Mouse (Mus musculus) MEL (cell line): ENCODE results near the gene Brsk1. TPM values are rescaled to one million over a fixed set of nuclear protein-coding genes. Genes with fewer than 3 reads are reported as not detected.

Experiments used
- DNase-seq: peaks from one replicate; pipeline ENCODE4 v3.0.0; 2011; ENCODE audit warnings: low read depth, low spot score
- H3K27ac ChIP-seq: 2 replicates; pipeline ENCODE4 v1.5.1; 2012; ENCODE audit warnings: low read depth, mild to moderate bottlenecking, control low read depth, low read length, moderate library complexity; ENCODE audit not compliant: control insufficient read depth
- H3K27me3 ChIP-seq, 2 experiments: fragments of 150-350 bp in 1 of 2; sonication (generic) in 1 of 2; 2 replicates each; pipeline ENCODE4 v1.6.1; 2012; ENCODE audit warnings: low read length in 2 of 2, mild to moderate bottlenecking in 2 of 2, improper control_type of control experiment in 1 of 2, moderate library complexity in 1 of 2; ENCODE audit not compliant: insufficient read depth in 2 of 2, control insufficient read depth in 1 of 2
- H3K36me3 ChIP-seq, 2 experiments: 2 replicates each; pipeline ENCODE4 v1.6.1; 2012 to 2014; ENCODE audit warnings: low read length in 2 of 2, improper control_type of control experiment in 1 of 2, inconsistent platforms in 1 of 2, mild to moderate bottlenecking in 1 of 2; ENCODE audit not compliant: insufficient read depth in 2 of 2, control insufficient read depth in 1 of 2
- H3K4me1 ChIP-seq, 2 experiments: fragments of 150-350 bp in 1 of 2; sonication (generic) in 1 of 2; 2 replicates each; pipeline ENCODE4 v1.6.1; 2012; ENCODE audit warnings: low read length in 2 of 2, improper control_type of control experiment in 1 of 2, mild to moderate bottlenecking in 1 of 2; ENCODE audit not compliant: insufficient read depth in 2 of 2, control insufficient read depth in 1 of 2
- H3K4me3 ChIP-seq, 2 experiments: fragments of 150-350 bp in 1 of 2; sonication (generic) in 1 of 2; 2 replicates each; pipeline ENCODE4 v1.5.1; 2012; ENCODE audit warnings: low read depth in 2 of 2, low read length in 2 of 2, mild to moderate bottlenecking in 2 of 2, moderate library complexity in 2 of 2, control low read depth in 1 of 2, improper control_type of control experiment in 1 of 2; ENCODE audit not compliant: control insufficient read depth in 1 of 2, insufficient read depth in 1 of 2
- H3K79me2 ChIP-seq: 2 replicates; pipeline ENCODE4 v1.6.1; 2012; ENCODE audit warnings: mild to moderate bottlenecking, low read length, moderate library complexity; ENCODE audit not compliant: control insufficient read depth, poor library complexity, insufficient read depth
- H3K9ac ChIP-seq: 2 replicates; pipeline ENCODE4 v1.6.1; 2012; ENCODE audit warnings: low read depth, mild to moderate bottlenecking, control low read depth, low read length, moderate library complexity; ENCODE audit not compliant: control insufficient read depth, poor library complexity, severe bottlenecking
- H3K9me3 ChIP-seq: fragments of 150-350 bp; sonication (generic); replicated peaks from 2 replicates; pipeline ENCODE4 v1.6.1; 2012; ENCODE audit warnings: mild to moderate bottlenecking, low read length, improper control_type of control experiment, moderate library complexity; ENCODE audit not compliant: insufficient read depth
- CTCF ChIP-seq, 3 experiments: IDR thresholded peaks in 2 of 3; conservative IDR thresholded peaks in 1 of 3; 2 replicates each; pipeline ENCODE4 v1.5.1; 2011 to 2012; ENCODE audit warnings: low read length in 3 of 3, low read depth in 2 of 3, mild to moderate bottlenecking in 2 of 3, improper control_type of control experiment in 1 of 3, inconsistent platforms in 1 of 3, mixed read lengths in 1 of 3, moderate library complexity in 1 of 3; ENCODE audit not compliant: control insufficient read depth in 1 of 3, insufficient read depth in 1 of 3, poor library complexity in 1 of 3, severe bottlenecking in 1 of 3
- ELF1 ChIP-seq: IDR thresholded peaks from 2 replicates; pipeline ENCODE4 v1.6.1; 2014; ENCODE audit warnings: low read depth, mild to moderate bottlenecking, inconsistent platforms, low read length, improper control_type of control experiment, moderate library complexity
- ETS1 ChIP-seq: IDR thresholded peaks from 2 replicates; pipeline ENCODE4 v1.6.1; 2012; ENCODE audit warnings: low read depth, mild to moderate bottlenecking, inconsistent platforms, low read length, improper control_type of control experiment, moderate library complexity
- GABPA ChIP-seq: IDR thresholded peaks from 2 replicates; pipeline ENCODE4 v1.6.1; 2012; ENCODE audit warnings: low read depth, mild to moderate bottlenecking, inconsistent platforms, low read length, improper control_type of control experiment, moderate library complexity
- GATA1 ChIP-seq: IDR thresholded peaks from 2 replicates; pipeline ENCODE4 v1.6.1; 2011; ENCODE audit warnings: low read depth, low read length, improper control_type of control experiment
- JUND ChIP-seq: IDR thresholded peaks from 2 replicates; pipeline ENCODE4 v1.6.1; 2011; ENCODE audit warnings: low read depth, mild to moderate bottlenecking, improper control_type of control experiment, low read length
- MAZ ChIP-seq: IDR thresholded peaks from 2 replicates; pipeline ENCODE4 v1.6.1; 2012; ENCODE audit warnings: low read depth, mild to moderate bottlenecking, inconsistent platforms, low read length, improper control_type of control experiment
- MYC ChIP-seq: IDR thresholded peaks from 2 replicates; pipeline ENCODE4 v1.6.1; 2011; ENCODE audit warnings: low read depth, mild to moderate bottlenecking, low read length, improper control_type of control experiment, moderate library complexity
- POLR2A ChIP-seq, 2 experiments: IDR thresholded peaks; 2 replicates each; pipeline ENCODE4 v1.6.1; 2011 to 2012; ENCODE audit warnings: low read length in 2 of 2, mild to moderate bottlenecking in 2 of 2, control low read depth in 1 of 2, improper control_type of control experiment in 1 of 2, low read depth in 1 of 2, moderate library complexity in 1 of 2; ENCODE audit not compliant: control insufficient read depth in 1 of 2, insufficient read depth in 1 of 2, poor library complexity in 1 of 2
- POLR2AphosphoS2 ChIP-seq: IDR thresholded peaks from 2 replicates; pipeline ENCODE4 v1.6.1; 2011; ENCODE audit warnings: low read length, improper control_type of control experiment
- POLR2AphosphoS5 ChIP-seq: IDR thresholded peaks from 2 replicates; pipeline ENCODE4 v1.6.1; 2012; ENCODE audit warnings: low read depth, borderline replicate concordance, mild to moderate bottlenecking, inconsistent platforms, low read length, moderate library complexity, mixed read lengths
- SMC3 ChIP-seq: IDR thresholded peaks from 2 replicates; pipeline ENCODE4 v1.6.1; 2011; ENCODE audit warnings: low read depth, low read length, improper control_type of control experiment
- TAL1 ChIP-seq: IDR thresholded peaks from 2 replicates; pipeline ENCODE4 v1.6.1; 2012; ENCODE audit warnings: mild to moderate bottlenecking, inconsistent platforms, low read length, moderate library complexity, mixed read lengths
- USF1 ChIP-seq: IDR thresholded peaks from 2 replicates; pipeline ENCODE4 v1.6.1; 2014; ENCODE audit warnings: low read depth, mild to moderate bottlenecking, inconsistent platforms, low read length, improper control_type of control experiment, moderate library complexity
- USF2 ChIP-seq, 2 experiments: IDR thresholded peaks; 2 replicates each; pipeline ENCODE4 v1.6.1; 2011 to 2012; ENCODE audit warnings: improper control_type of control experiment in 2 of 2, low read length in 2 of 2, borderline replicate concordance in 1 of 2, inconsistent platforms in 1 of 2, low read depth in 1 of 2, mild to moderate bottlenecking in 1 of 2; ENCODE audit not compliant: insufficient read depth in 1 of 2
- ZC3H11A ChIP-seq: IDR thresholded peaks from 2 replicates; pipeline ENCODE4 v1.6.1; 2012; ENCODE audit warnings: low read depth, mild to moderate bottlenecking, inconsistent platforms, low read length, improper control_type of control experiment
- ZMIZ1 ChIP-seq: IDR thresholded peaks from 2 replicates; pipeline ENCODE4 v1.6.1; 2012; ENCODE audit warnings: low read depth, mild to moderate bottlenecking, inconsistent platforms, low read length, improper control_type of control experiment, moderate library complexity
- ZNF384 ChIP-seq: IDR thresholded peaks from 2 replicates; pipeline ENCODE4 v1.6.1; 2012; ENCODE audit warnings: low read depth, mild to moderate bottlenecking, inconsistent platforms, low read length, improper control_type of control experiment
- polyA plus RNA-seq, 2 experiments: library from polyadenylated mRNA; stranded (reverse) in 1 of 2; unstranded in 1 of 2; fragments of >175 nt in 1 of 2; fragments of >200 nt in 1 of 2; gene quantifications; 2 replicates each; pipeline versions ENCODE4 v1.2.1 to v1.2.4; 2012; ENCODE audit warnings: low replicate concordance in 2 of 2, low read depth in 1 of 2; ENCODE audit not compliant: insufficient read length in 2 of 2, insufficient read depth in 1 of 2, missing spikeins in 1 of 2
- total RNA-seq: library from RNA; depleted of rRNA; stranded (reverse); fragments of 300-350 nt; gene quantifications from 2 replicates; pipeline ENCODE4 v1.2.3, GENCODE M21; 2012

The Brsk1 gene
- total and polyA plus RNA-seq, 3 experiments = 0.06 TPM; not detected in 2

GRCm38 (mm10) chr7:4663742-4664141 lies 26.7 kb upstream of the Brsk1 start:
- H3K27me3 ChIP-seq = no peaks in the 10 kb centered on the region
- H3K36me3 ChIP-seq = peaks cover under 1 to 5% of the 10 kb centered on the region in 2 experiments; a peak in 2 of 4 replicates
- no peak overlapping the region for H3K27ac ChIP-seq
- no peaks in the 10 kb centered on the region for H3K4me1 ChIP-seq
- peaks cover under 1% of the 10 kb centered on the region for H3K79me2 ChIP-seq
- no peak for TF ChIP-seq POLR2A (IDR thresholded peaks at IDR 0.05; ENCODE audit: control insufficient read depth in 1 of 2, insufficient read depth in 1 of 2, low read depth in 1 of 2, low read length in 2 of 2, poor library complexity in 1 of 2)
- TF ChIP-seq USF1 = no peak
- no peak for TF ChIP-seq USF2 (IDR thresholded peaks at IDR 0.05; ENCODE audit: borderline replicate concordance in 1 of 2, insufficient read depth in 1 of 2, low read depth in 1 of 2, low read length in 2 of 2)
- TF ChIP-seq SMC3 = no peak
- TF ChIP-seq ZC3H11A = no peak
- TF ChIP-seq GABPA = no peak
- TF ChIP-seq TAL1 = no peak
- no peak for TF ChIP-seq ZMIZ1
- no peak overlapping the region for H3K9ac ChIP-seq
- DNase-seq = no peak
- no peaks in the 10 kb centered on the region for H3K9me3 ChIP-seq
- H3K4me3 ChIP-seq = no peak overlapping the region

- H3K79me2 ChIP-seq = no peaks in the 10 kb centered on the region
- TF ChIP-seq USF2 (IDR thresholded peaks at IDR 0.05; ENCODE audit: borderline replicate concordance in 1 of 2, insufficient read depth in 1 of 2, low read depth in 1 of 2, low read length in 2 of 2) (no peak), POLR2AphosphoS5 (no peak), ETS1 (no peak), POLR2AphosphoS2 (no peak), USF1 (no peak), JUND (no peak), ZNF384 (no peak), MAZ (no peak), MYC (no peak), ELF1 (no peak), CTCF (IDR thresholded peaks at IDR 0.05 in 2 of 3, conservative IDR thresholded peaks at IDR 0.05 in 1 of 3; ENCODE audit: control insufficient read depth in 1 of 3, insufficient read depth in 1 of 3, low read depth in 2 of 3, low read length in 3 of 3, poor library complexity in 1 of 3, severe bottlenecking in 1 of 3) (no peak), GATA1 (no peak)
- TF ChIP-seq, all 39 proteins: peak for 0
- Histone ChIP-seq H3K36me3 (peaks cover 6 to 15% of the 10 kb centered on the region in 2 experiments), H3K27ac (no peak overlapping the region), H3K9me3 (no peaks in the 10 kb centered on the region), H3K9ac (no peak overlapping the region), H3K4me1 (peaks cover 12 to 16% of the 10 kb centered on the region in 2 experiments), H3K27me3 (no peaks in the 10 kb centered on the region), H3K4me3 (no peak overlapping the region)
- DNase-seq = no peak
Measured at GRCm38 (mm10) chr7:4666871-4667270, 23.5 kb upstream of the Brsk1 start.
